Mouse (Mus musculus) liver, adult 2 months (tissue): ENCODE data around the gene Nif3l1.

ENCODE experiments used
- CTCF ChIP-seq: fragments of 200-500 bp; IDR thresholded peaks from 2 replicates; pipeline ENCODE4 v1.5.1; 2011; ENCODE audit warnings: low read depth, low read length, control low read depth
- POLR2A ChIP-seq: fragments of 200-500 bp; IDR thresholded peaks from 2 replicates; pipeline ENCODE4 v1.6.1; 2011; ENCODE audit warnings: low read length, control low read depth; ENCODE audit not compliant: insufficient read depth; ENCODE audit errors: extremely low read depth

DNA sequence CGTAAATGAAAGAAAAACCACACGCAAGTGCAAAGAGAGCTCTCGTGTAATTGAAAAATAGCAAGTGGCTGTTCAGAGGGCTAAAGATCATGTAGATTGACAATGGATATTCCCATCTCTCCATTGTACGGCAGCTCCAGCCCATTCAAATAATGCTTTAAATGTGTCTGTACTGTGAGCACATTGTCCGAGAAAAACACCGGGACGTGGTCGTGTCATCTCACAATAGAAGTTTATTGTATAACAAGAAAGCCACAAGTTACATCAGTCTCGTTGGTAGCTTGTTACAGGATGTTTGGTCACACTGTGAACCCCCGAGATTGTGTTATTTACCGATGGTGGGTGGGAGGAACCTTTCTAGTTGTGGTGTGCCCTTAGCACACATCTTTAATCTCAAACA lies 910 bp downstream of the Nif3l1 start:
- TF ChIP-seq CTCF (no peak), POLR2A (no peak)
